Mouse (Mus musculus) retina, adult 2 months (tissue): Measurements from ENCODE around the gene D130043K22Rik.
"Not testable (repeated sequence)": the region's sequence is repeated elsewhere in the genome, so short reads cannot be mapped to it uniquely, and the experiment has no call there.

Experiments
- DNase-seq: peaks from one replicate; pipeline ENCODE4 v3.0.0-alpha.2; 2012; ENCODE audit warnings: low read depth, low spot score

D130043K22Rik gene

DNA sequence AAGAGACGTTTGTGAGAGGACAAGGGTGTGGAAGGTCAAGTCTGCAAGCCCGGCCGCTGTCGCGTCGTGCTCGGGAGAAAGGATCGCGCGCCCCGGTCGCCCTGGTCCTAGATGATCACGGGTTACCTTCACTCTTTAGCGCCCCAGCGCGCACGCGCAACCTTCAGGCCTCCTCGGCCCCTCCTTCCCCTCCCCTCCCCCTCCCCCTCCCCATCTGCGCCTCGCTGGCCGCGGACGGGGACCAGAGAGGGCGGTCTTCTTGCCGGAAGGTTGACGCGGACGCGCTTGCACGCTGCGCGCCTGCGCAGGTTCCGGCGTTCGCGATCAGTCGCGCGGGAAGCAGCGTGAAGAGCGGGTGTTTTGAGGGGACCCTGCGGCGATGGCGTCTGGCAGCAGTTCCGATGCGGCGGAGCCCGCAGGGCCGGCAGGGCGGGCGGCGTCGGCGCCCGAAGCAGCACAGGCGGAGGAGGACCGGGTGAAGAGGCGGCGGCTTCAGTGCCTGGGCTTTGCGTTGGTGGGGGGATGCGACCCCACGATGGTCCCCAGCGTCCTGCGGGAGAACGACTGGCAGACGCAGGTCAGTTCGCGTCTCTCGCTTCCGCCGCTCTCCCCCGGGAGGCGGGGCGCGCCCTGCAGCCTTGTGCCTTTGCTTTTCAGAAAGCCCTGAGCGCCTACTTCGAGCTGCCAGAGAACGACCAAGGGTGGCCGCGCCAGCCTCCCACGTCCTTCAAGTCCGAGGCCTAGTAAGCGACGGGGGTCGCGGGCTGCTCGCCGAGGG, 13.4 kb upstream of the D130043K22Rik start, which contains the start of the genes Acot13 and Tdp2:
Gene Acot13, minus strand, starts transcription at position 188 of the 778 bp plus-strand sequence.
Gene Tdp2, plus strand, starts transcription at position 327 of the 778 bp plus-strand sequence.
- DNase-seq: peak; percentile 95

DNA sequence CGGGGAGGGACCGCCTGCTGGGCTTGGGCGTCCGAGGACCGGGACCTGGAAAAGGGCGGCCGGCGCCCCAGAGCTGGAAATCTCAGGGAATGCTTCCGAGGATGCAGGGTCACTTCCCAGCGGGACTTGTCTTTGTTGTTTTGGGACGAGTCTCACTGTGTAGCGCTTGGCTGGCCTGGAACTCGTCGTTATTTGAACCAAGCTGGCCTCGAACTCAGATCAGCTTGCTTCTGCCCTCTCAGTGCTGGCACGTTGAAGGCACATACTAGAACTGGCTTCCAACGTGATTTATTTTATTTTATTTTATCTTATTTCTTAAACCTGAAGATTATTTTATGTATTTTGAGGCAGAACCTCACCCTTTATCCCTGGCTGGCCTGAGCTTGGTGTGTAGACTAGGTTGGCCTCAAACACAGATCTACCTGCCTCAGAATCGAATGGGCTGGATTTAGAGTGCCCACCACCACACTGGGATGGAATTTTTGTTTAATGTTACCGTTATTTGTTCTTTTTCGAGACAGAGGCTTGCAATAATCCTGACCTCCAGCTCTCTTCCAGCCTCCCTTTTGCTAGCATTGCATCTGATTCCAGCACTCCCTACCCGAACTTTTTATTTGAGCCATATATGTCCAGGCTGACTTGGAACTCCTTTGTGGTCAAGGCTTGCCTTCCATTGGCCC, 12.7 kb upstream of the D130043K22Rik start:
- no peak for DNase-seq

DNA sequence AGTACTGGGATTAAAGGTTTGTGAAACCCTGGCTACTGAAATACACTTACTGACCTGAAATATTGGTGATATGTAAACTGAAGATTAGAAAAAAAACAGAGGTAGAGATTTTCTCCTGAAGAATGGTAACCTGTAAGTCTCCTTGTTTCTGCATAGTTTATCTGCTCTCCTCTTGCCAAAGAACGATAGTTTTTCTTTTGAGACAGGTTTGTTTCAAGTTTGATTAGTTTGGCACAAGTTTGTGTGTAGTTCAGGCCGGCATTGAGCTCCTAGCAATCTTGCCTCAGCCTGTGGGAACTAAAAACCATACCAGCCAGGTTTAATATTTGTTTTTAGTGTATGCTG, 12.2 kb upstream of the D130043K22Rik start:
- no peak for DNase-seq

DNA sequence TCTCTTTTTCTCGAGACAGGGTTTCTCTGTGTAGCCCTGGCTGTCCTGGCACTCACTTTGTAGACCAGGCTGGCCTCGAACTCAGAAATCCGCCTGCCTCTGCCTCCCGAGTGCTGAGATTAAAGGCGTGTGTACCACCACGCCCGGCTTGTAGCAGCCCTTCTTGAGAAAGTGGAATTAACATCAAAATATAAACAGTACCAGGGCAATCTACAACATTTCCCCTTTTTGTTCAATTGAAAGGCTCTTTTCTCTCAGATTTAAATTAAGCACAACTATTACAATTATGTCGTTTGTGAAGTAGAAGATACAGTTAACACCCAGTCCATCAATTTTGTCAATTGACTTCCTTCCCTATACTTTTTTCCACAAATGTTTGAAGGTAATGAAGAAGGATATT, 7.2 kb upstream of the D130043K22Rik start:
- DNase-seq: not testable (repeated sequence)

DNA sequence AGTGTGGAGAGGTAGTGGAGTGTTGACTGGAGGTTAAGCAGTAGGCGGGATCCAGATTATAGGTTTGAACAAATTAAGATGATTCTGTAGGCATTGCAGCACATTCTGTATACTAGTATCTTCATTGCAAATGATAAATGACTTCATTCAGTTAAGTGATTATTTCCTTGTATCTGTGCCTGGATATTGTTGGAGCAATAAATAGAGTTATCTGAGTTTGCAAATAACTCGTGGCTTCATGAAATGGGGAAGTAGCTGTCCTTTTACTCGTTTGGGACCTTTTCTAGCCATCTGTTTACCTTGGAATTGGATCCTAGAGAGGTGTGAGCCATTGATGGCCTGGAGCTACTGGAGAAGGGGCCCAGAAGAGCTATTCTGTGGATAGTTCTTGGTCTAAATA, 5.1 kb upstream of the D130043K22Rik start:
- DNase-seq: no peak

DNA sequence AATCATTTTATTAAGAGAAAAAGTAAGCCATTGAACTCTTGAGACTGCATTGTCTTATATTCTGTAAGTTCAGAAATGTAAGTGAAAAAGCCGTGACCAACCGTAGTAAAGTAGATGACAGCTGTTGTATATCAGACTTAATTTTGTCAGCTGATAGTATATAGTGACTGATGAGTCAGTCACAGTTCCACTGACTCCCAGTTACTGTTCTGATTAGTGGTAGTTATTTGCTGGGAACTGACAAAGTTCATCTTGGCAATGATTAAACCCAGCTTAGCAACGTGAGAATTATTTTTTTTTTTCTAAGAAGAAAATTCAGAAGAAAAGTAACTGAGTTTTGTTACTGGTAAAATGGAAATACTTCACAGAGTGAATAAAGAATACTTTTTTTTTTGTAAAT, 3.2 kb upstream of the D130043K22Rik start:
- DNase-seq: no peak

DNA sequence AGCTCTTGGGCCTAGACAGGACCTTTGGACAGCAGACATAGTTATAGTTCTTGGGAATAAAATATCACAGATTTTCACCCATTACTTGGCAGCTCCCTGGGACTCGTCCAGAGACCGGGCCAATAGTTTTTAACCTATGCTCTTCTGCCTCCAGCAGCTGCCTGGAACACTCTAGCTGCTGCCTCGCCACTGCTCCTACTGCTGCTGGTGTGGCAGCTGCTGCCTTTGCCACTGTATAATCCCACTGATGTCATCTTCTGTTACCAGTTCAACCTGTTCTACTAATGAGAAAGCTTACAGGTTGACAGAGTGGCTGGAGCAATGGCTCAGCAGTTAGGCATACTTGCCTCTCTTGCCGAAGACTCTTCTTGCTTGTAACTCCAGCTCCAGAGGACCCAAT, 4.4 kb downstream of the D130043K22Rik start:
- DNase-seq: no peak

DNA sequence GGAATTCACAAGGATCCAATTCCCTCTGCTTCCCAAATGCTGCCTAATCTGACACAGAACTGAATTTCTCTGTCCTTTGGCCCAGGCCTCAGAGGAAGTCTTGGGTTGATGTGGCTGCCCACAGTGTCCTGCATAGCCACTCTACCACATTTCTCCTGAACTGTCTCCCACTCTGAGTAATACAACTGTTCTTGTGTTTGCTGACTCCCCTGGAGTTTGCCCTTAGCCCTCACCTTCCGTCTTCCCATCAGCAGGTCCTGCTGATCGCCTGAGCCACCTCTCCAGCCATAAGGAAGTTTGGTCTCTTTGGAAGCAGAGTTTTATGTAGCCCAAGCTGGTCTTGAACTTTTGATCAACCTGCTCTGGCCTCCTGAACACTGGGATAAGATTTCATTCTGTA, 7.1 kb downstream of the D130043K22Rik start:
- no peak for DNase-seq

DNA sequence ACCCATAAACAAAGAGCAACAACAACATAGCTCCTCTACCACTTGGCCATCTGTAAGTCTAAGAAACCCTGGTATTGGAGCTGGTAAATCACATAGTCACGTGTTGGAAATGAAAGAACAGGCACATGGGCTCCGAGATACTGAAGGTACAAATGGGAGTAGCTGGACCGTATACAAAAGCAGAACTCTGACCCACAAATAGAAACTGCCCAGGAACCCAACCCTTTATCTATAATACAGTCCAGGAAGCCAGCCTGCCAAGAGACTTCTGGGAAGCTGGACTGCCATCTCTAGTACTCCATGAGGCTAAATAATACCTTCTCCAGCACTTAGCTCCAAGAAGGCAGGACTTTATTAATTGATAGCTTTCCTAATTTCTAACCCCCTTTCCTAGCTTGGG, 7.6 kb downstream of the D130043K22Rik start:
- no peak for DNase-seq

DNA sequence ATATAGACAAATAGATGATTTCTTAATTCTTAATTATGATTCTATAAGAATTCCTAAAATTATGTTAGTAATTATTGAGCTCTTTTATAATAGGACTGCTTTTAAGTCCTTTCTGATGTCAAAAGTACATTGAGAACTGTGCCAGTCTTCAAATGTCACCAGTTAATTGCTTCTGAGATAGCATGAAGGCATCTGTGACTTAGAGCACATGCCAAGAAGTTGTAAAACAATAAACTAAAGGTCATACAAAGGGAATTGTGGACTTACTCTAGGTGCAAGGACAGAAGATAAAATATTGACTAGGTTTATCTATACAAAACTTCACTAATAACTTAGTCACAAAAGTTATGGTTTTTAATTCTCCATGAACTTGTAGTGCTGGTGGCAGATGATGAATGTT, 14.2 kb downstream of the D130043K22Rik start:
- no peak for DNase-seq

DNA sequence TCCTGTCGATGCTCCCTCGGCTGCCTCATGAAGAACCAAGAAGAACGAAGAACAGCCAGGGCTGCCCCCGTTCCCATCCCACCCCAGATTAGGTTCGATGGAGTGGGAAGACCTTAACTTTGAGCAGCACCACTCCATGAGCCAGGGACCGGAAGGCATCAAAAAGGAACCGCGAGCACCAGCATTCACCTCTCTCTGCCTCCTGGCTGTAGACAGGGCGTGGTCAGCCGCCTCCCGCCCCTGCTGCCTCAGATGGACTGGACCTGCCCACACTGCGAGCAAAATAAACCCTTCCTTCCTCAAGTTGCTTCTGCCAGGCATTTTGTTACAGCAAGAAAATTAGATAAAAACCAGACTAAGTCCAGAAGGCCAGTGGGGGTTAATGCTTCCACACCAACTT, 16.1 kb downstream of the D130043K22Rik start:
- no peak for DNase-seq

DNA sequence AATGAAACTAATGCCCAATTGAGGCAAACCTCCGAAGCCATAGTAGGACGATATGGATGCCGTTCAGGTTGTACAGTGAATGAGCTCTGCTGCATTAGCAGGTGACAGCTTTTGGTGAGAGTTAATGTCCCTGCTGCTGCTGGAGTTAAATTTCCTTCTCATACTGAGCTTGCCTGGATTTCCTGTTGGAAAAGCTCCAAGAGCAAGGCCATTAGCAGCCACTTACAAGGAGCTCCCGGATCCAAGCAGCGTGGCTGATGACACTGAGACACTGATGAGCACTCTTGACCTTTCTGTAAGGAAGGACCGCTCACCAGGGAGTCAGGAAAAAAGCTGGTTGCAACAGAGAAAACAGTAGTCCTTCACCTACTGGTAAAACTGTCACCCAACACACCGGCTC, 17.1 kb downstream of the D130043K22Rik start:
- DNase-seq: no peak

DNA sequence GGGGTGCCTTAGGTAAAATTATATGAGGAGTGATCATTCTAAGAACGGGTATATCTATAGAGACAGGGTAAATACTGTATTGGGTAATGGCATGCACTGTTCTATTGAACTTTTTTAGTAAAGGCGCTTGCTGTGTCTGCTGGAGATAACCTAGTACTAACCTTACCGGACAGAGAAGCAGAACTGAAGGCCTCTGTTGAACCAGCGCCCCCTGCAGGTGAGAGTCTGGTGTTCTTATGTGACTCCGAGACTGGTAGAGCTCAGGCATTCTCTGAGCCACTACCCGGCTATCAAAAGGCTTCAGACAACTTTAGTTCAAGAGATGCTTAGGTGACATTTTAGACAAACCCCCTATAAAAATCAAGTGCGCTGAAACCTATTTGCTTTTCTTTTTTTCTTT, 17.6 kb downstream of the D130043K22Rik start:
- DNase-seq: no peak

DNA sequence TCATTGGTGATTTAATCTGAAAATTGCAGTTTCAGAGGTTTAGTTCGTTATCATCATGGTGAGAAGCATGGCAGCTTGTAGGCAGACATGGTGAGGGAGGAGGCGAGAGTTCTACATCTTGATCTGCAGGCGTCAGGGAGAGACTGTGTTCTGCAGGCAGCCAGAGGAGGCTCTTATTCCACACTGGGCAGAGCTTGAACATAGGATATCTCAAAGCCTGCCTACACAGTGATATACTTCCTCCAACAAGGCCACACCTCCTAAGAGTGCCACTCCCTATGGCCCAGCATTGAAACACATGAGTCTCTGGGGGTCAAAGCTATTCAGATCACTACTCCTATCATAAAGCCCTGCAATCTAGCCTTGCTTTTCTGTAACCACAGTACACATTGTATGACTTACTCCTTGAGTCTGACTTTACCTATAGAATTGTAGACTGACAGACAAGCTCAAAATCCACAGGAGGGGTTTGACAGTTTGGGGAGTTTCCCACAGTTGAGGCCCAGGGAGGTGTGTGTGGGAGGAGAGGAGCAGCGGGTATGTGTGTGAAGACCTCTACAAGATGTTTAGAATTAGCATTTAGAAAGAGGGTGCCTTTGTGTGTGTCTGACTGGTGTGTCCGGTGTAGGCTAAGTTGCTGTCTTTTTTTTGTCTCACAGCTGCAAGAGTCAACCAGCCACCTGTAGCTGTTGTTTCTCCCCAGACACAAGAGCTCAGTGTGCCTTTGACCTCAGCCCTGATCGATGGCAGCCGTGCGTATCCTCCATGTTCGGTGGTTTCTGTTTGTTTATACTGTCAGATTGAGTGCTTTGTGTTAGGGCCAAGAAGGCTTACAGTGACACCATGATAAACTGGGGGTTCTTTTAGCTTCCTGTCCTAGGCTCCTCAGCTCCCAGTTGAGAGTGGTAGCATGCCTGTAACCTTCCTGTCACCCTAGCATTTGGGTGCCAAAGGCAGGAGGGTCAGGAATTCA, 21.8 kb downstream of the D130043K22Rik start:
- no peak for DNase-seq

DNA sequence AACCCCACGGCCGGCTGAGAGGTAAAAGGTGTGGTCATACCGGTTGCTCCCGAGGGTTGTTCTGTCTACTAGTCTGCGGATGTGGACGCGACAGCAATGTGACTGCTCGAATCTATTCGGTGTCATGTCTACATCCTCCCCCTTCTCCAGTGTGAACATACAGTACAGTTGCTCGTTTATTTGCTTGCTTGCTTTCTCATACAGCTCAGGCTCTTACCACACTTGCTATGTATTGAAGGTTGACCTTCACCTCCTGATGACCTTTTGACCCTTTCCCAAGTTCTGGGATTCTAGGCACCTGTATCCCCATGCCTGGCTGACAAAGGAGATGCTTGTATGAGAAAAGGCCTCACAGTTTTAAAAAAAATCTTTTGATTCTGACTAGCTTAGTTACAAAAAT, 22.9 kb downstream of the D130043K22Rik start:
- no peak for DNase-seq

DNA sequence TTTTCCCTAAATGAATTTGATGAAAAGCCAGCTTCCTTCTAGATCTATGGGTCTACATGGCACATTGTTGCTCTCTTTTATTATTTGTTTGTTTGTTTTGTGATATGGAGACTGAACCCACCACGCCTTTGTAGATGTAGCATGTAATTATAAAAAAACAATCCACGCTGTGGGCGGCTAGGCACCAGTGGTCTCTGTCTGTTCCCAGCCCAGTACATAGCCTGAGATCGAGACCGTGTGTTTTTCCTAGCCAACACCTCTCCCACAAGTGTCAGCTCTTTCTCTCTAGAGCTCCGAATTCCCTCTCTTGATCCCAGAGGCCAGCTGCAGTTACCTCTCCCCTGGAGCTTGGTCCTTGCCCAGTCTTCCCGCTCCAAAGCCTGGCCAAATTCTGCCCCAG, 23.3 kb downstream of the D130043K22Rik start:
- no peak for DNase-seq

DNA sequence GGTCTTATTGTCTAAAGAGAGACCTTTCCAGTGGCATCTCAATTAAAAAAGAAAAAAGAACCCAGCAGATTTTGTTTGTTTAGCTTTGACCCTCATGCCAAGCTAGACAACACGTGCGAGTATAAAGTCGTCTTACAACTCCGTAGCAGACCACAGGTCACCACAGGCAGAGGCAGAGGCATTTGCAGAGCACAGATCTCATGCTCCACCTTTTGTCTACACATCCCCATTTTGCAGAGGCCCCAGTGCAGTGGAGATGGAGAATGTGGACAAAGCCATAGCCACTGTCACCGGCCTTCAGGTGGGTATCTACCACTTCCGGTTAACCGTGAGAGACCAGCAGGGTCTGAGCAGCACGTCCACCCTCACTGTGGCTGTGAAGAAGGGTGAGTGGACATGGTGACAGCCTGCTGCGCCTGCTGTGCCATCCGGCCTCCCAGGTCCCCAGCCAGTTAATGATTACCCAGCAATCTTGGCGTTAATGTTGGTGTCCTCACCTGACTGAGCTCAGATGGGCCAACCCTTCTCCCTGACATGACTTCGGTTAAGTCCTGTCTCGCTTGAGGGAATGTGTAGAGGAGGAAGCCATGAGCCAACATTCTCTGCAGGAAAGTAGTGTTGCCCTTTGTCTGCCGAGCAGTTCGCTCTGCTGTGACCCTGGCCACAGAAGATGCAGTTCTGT, 34.6 kb downstream of the D130043K22Rik start:
- DNase-seq: no peak

DNA sequence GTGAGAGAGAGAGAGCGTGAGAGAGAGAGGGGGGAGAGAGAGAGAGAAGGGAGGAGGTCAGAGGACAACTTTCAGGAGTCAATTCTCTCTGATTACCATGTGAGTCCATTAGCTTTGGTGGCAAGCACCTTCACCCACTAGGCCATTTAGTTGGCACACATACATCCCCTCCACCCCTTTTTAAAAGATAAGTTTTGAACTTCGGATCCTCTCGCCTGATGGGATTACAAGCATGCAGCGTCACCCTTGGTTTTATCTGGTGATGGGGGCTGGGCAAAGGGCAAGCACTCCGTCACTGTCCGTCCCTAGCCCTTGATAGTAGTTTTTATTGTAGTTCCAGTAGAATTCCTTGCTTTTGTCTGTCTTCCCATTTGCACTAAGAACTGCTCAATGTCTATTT, 35.3 kb downstream of the D130043K22Rik start:
- no peak for DNase-seq

DNA sequence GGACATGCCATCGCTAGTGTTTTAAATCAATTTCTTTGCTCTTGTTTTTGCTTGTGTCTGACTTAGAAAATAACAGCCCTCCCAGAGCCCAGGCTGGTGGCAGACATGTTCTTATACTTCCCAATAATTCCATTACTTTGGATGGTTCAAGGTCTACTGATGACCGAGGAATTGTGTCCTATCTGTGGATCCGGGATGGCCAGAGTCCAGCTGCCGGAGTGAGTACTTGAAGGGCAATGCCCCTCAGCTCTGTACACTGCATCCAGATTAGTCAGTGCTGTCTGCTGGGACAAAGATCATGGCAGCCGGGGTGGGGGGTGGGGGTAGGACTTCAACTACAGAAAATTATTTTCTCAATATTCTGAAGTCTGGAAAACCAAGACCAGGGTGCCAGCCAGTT, 35.8 kb downstream of the D130043K22Rik start:
- no peak for DNase-seq

DNA sequence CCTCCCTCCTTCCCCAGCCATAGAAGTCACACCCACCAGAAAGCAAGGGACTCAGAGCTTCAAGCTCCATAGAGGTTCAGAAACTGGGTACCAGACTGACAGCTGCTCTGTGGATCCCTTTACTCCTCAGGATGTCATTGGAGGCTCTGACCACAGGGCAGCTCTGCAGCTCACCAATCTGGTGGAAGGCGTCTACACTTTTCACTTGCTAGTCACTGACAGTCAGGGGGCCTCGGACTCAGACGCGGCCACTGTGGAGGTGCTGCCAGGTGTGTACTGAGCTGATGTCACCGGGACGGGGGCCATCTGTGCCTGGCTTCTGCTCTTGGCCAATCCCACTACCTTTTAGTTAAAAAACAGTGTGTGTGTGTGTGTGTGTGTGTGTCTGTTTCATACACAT, 37.5 kb downstream of the D130043K22Rik start:
- no peak for DNase-seq

DNA sequence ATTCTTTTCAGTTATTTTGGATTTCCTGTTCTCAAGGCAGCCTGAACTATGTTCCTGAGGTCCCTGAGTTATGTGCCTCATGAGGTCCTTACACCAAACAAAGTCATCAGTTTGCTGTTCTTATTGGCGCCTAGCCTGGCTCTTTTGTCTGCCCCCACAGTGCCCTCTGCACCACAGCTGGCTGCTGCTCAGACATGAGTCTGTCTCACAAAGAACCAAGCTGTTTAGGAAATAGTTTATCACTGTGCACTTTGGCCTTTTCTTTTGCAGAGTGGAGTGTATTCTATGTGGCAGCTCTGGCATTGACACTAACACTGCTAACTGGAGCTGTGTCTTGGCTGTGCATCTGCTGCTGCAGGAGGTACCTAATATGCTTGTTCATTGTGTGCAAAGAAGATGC, 44.6 kb downstream of the D130043K22Rik start:
- DNase-seq: no peak

DNA sequence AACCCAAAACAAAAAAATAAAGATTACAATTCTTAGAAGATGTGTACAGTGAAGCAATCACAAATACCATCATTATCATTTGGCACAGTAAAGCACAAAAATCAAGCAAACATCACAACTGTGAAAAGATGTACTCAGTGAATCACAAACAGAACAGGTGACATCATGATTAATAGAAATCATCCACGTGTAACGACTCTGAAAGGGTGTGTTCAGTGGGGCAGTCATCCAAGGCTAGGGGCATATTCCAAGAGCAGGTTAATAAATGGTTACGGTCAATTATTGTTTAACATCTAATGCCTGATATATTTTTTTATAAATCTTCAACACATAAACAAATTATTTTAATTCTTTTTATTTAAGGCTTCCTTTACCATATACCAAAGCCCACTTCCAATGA, 47.6 kb downstream of the D130043K22Rik start:
- no peak for DNase-seq
